Comparison of ENCODE assay signal across 10 mouse cellular contexts in the genomic region with DNA sequence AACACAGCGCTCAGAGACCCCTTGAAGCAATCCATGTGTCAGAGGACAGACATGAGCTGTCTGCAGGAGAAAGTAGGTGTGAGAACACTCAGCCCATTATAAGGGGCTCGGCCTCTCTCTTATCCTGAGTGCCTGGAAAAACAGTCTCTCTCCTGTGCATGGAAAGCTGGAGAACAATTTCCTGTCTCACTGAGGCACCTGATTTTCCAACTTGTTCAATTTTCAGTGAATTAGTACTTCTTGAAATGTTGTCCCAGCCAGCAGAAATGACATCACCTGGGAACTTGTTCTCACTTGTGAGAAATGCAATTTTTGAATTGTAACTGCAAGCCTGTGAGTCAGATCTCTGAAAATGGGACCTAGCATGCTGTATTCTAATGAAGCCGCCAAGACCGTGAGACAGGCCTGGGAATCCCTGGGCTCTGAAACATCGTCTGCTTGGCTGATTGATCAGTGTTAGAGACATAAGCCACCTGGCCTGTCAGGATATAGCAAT. TPM values are rescaled to one million over a fixed set of nuclear protein-coding genes. Genes with fewer than 3 reads are reported as not detected.
DNase-seq lines count a peak whose midpoint lies in the region; ATAC-seq and TF ChIP-seq lines count a peak whose summit lies in the region.
"Had no signal": no experiment of that assay in that cellular context is flagged by ENCODE, and none has a peak within 500 bp of the region (broad histone marks: within the 10 kb centered on the region; RNA-seq: fewer than 3 reads in every experiment).

No protein-coding gene starts in this region.

- H3K27me3 ChIP-seq in heart, postnatal 0 days (ENCODE audit: control insufficient read depth, insufficient read depth, low read length): no peaks in the 10 kb centered on the region

- no peak for TF ChIP-seq CTCF in heart, postnatal 0 days (IDR thresholded peaks at IDR 0.05; ENCODE audit: low read depth)

- no peak overlapping the region for H3K4me3 ChIP-seq in heart, postnatal 0 days (ENCODE audit: low read depth, low read length)

- no peak for DNase-seq in frontal cortex, postnatal 10 days (ENCODE audit: low spot score in 2 of 2)
- DNase-seq in embryo, embryonic 11.5 days (ENCODE audit: low read depth, low spot score): peak; percentile 17
- peak; percentile 74 for DNase-seq in heart, postnatal 0 days (ENCODE audit: low spot score)
- DNase-seq in lung, postnatal 14 days: peak; percentile 62
- no peak for DNase-seq in c-Kit-positive CD71-positive TER-119-positive erythroid progenitor cells, embryonic 14.5 days (ENCODE audit: low spot score)
- DNase-seq in ovary, postnatal 10 days (ENCODE audit: low spot score): no peak
- DNase-seq in left cerebral cortex, adult 18-20 months (ENCODE audit: low spot score in 2 of 2): no peak
- DNase-seq: thymus, postnatal 25 days had no signal

- 13% methylated on average over 5 of the region's 5 CpGs for WGBS in heart, postnatal 0 days

- TF ChIP-seq EP300 in heart, postnatal 0 days (IDR thresholded peaks at IDR 0.05; ENCODE audit: low read depth): no peak

- H3K4me1 ChIP-seq in heart, postnatal 0 days (ENCODE audit: control insufficient read depth, insufficient read depth): peaks cover 21% of the 10 kb centered on the region

- H3K9ac ChIP-seq in heart, postnatal 0 days (replicated peaks; ENCODE audit: low read depth, low read length): no peak overlapping the region

- H3K4me2 ChIP-seq in heart, postnatal 0 days (ENCODE audit: low read depth, low read length): no peak overlapping the region

- no peaks in the 10 kb centered on the region for H3K9me3 ChIP-seq in heart, postnatal 0 days (replicated peaks; ENCODE audit: control insufficient read depth, low read length)

- peak; percentile 50; the same call in 1 of the 2 replicates for ATAC-seq in frontal cortex, adult (ENCODE audit: low TSS enrichment)
- peak; percentile 65 for ATAC-seq in heart, postnatal 0 days (ENCODE audit: insufficient read depth, low read depth)
- ATAC-seq: midbrain, embryonic 16.5 days had no signal

- H3K27ac ChIP-seq in heart, postnatal 0 days (ENCODE audit: low read depth): peak overlapping the region; percentile 83

- no peaks in the 10 kb centered on the region for H3K36me3 ChIP-seq in heart, postnatal 0 days (replicated peaks; ENCODE audit: control insufficient read depth, insufficient read depth, low read length)

RNA-seq across cellular contexts. Expression of gene Ugp2, which starts 28.2 kb away (rescaled TPM):
- 121 and 126 TPM in 2 replicates for total RNA-seq in heart, postnatal 0 days (2014; rRNA removed; ENCODE audit: low replicate concordance)
- polyA plus RNA-seq in heart, postnatal 0 days (2015; fragmentation: Nextera tagmentation; extraction: Ambion mirVana): 178 and 187 TPM in 2 replicates
- total RNA-seq in left cerebral cortex, adult 18-20 months (2021): 10 to 100 TPM; 76.7 to 79.5 TPM

Comparison
In these comparisons a context has a peak if more than half of its experiments do, and no peak if none do; other contexts are left out.
1. DNase-seq: peak in embryo, embryonic 11.5 days (single experiment), heart, postnatal 0 days (single experiment) and lung, postnatal 14 days (single experiment); none in frontal cortex, postnatal 10 days (0 of 2), c-Kit-positive CD71-positive TER-119-positive erythroid progenitor cells, embryonic 14.5 days (single experiment), ovary, postnatal 10 days (single experiment) and left cerebral cortex, adult 18-20 months (0 of 2).